Mouse (Mus musculus): ENCODE results near the gene Coq2.

Gene Coq2

GRCm38 (mm10) chr5:100674711-100675376, at the start of gene Coq2:
TSS of gene Coq2 (minus strand) at chr5:100675140.
- peak; percentile 88 for DNase-seq

- peak; percentile 46 for DNase-seq
Measured at GRCm38 (mm10) chr5:100719235-100720088, 44.5 kb upstream of the Coq2 start, which contains the start of gene Hpse. TSS of gene Hpse (minus strand) at chr5:100719716.

GRCm38 (mm10) chr5:100716762-100717161, 41.8 kb upstream of the Coq2 start:
- no peak for DNase-seq

- no peak for DNase-seq
Measured at GRCm38 (mm10) chr5:100711219-100711618, 36.3 kb upstream of the Coq2 start.

- DNase-seq = no peak
Measured at GRCm38 (mm10) chr5:100710012-100710411, 35.1 kb upstream of the Coq2 start.

GRCm38 (mm10) chr5:100709035-100709434, 34.1 kb upstream of the Coq2 start:
- DNase-seq = no peak

- DNase-seq = no peak
Measured at GRCm38 (mm10) chr5:100706675-100707074, 31.7 kb upstream of the Coq2 start.

GRCm38 (mm10) chr5:100704272-100704671, 29.3 kb upstream of the Coq2 start:
- DNase-seq = no peak

GRCm38 (mm10) chr5:100702325-100702724, 27.4 kb upstream of the Coq2 start:
- DNase-seq = no peak

- DNase-seq = no peak
Measured at GRCm38 (mm10) chr5:100700861-100701620, 26.1 kb upstream of the Coq2 start.

- no peak for DNase-seq
Measured at GRCm38 (mm10) chr5:100697886-100698285, 22.9 kb upstream of the Coq2 start.

GRCm38 (mm10) chr5:100697398-100697797, 22.5 kb upstream of the Coq2 start:
- DNase-seq = no peak

- no peak for DNase-seq
Measured at GRCm38 (mm10) chr5:100685631-100686030, 10.7 kb upstream of the Coq2 start.

GRCm38 (mm10) chr5:100680542-100680933, 5.6 kb upstream of the Coq2 start:
- DNase-seq = no peak

GRCm38 (mm10) chr5:100679911-100680541, 5.1 kb upstream of the Coq2 start:
- no peak for DNase-seq

- peak; percentile 92 for DNase-seq
Measured at GRCm38 (mm10) chr5:100673745-100674486, 1.0 kb downstream of the Coq2 start.

GRCm38 (mm10) chr5:100672403-100672802, 2.5 kb downstream of the Coq2 start:
- DNase-seq = no peak

- no peak for DNase-seq
Measured at GRCm38 (mm10) chr5:100671897-100672296, 3.0 kb downstream of the Coq2 start.

- DNase-seq = peak; percentile 71
Measured at GRCm38 (mm10) chr5:100671398-100671797, 3.5 kb downstream of the Coq2 start.

- DNase-seq = no peak
Measured at GRCm38 (mm10) chr5:100666965-100667364, 8.0 kb downstream of the Coq2 start.

GRCm38 (mm10) chr5:100663854-100664253, 11.1 kb downstream of the Coq2 start:
- DNase-seq = peak; percentile 53

- DNase-seq = no peak
Measured at GRCm38 (mm10) chr5:100663011-100663410, 11.9 kb downstream of the Coq2 start.
